Mouse (Mus musculus) 3T3-L1 (cell line): ENCODE measurements at regions not wholly inside any gene's neighbourhood (a gene's known extent, or its start where the extent isn't known, plus 50 kb on each side); places are given as distances from the start of the nearest gene placed in this dataset.

Experiments used
- DNase-seq: peaks from one replicate; pipeline ENCODE4 v3.0.0-alpha.2; 2015; ENCODE audit warnings: low read depth, low spot score

DNA sequence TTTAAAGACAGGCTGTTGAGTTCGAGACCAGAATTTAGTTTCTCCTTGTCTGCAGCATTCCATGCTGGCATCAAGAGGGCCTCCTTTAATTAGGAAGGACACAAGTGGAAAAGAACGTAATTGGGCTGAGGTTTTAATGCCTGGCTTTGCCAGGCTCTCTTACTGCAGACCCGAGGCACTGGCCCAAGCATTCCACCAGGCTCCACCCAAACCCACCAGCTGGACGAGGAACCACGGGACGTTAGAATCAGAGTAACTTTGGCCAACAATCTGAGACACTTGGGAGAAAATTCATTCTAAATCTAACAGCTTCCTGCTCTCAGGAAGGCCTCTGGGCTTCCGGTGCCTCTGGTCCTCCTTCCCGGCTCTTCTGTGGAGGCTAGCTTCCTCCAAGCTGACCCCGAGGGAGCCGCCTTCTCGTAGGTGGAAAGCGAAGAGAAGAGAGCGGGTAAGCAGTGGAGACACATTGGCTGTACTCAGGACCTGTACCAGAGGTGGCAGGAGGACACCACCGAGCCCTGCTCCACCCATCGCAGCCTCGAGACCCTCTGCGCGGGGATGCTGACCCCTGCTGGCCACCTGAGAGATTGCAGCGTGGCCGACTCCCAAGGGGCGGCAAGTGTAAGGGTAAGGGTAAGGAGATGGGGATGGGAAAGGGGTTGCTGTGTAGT, 105.5 kb downstream of the Tmem17 start:
- peak; percentile 79 for DNase-seq

DNA sequence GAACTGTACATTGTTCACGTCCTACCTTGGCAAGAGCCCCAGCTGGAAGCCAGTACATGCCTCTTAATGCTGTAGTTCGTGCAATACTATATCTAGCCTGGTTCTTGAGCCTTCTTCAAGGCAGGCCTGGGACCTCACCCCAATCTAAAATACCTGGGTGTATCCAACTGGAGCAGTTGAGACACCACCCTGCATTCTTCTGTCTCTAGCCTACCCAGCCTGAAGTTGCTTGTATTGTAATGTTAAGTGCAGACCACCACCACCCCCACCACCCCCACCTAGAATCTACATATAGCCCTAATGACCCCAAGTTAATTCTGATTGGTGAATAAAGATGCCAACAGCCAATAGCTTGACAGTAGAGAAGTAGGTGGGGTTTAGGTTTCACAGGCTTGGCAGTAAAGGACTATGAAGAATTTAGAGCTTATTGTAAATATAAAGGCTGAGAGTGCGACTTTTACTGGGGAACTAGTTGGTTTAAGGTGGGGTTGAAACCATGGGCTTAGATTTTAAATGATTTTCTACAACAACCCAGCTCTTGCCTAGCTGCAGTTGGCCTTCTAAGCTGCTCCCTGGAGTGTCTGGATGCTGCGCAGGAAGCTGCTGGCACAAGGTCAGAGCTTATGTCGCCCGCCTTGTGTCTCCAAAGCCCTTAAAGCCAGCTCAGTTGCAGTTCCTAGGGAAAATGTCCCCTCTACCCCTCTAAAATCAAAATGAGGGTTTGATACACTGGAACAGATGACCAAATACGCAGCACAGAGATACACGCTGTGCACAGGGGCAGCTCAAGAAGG, 109.2 kb downstream of the Tmem17 start:
- DNase-seq = no peak

DNA sequence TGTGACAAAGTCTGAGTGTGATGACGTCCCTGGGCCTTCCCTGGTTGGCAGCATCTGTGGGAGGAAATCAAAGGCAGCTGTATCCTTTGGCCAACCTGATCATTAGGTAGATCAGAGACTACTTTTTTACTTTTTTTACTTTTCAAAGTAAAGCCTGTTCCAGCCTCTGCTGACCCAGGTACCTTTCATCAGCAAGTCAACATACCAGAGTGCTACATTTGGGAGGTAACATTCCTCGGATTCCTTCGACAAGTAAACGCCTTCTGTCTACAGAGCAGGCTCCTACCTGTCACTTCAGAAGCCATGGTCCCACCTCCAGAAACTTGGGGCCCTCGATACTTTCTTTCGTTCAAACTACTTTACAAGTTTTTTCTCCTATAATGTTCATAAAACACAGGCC, 110.0 kb downstream of the Tmem17 start:
- DNase-seq = no peak

DNA sequence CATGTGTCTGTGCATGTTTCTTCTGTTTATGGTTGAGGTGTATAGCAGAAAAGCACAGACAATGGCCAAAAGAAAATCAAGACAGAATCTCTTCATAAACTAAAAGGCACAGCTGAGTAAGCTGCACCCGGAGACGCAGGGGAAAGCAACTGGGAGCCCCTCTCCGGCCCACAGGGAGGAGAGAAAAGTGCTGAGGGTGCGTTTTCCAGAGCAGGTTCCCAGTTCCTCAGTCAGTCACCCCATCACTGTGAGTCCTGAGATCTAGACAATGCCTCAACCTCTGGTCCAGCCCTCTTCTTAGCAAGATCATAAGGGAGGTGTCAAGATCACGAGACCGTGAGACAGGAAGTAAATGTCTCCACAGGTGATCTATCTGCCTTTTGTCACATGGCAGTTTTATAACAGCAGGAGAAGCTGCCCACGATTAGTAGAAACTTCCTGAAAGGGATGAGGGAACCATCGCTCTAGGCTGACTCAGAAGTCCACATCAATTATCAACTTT, 110.7 kb downstream of the Tmem17 start:
- no peak for DNase-seq

DNA sequence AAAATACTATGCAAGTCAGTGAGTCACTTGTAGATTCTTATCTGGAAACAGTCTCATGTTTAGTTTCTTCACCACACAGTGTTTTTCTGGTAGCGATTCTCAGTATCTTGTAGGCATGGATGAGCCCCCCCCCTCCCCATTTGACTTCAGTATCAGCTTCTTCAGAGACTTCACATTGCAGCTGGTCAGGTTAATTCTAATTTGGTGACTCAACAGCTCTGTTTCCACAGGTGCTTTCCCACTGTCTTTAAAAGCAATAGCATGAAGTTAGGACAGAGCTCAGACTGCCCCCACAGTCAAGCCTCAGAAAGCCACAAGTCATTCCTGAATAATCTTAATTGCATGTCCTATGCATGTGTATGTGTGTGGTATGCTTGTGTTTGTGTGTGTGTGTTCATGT, 114.5 kb downstream of the Tmem17 start:
- DNase-seq = no peak

DNA sequence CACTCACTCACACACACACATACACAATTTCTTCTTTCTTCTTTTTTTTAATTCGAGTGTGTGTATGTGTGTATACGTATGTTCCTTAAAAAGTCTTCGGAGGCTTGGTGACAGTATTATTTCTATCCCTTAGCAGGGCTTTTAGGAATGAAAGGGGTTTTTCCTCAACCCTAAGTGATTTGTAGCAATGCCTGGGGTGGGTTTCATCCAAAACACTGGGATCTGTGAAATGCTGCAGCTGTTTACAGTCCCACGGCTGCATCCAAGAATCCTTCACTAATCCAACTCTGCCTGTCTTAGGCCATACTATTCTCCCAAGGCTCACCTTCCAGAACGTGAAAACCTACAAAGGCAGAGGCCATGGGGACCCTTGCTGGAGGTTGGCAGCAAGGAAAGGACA, 116.6 kb downstream of the Tmem17 start:
- DNase-seq = no peak

DNA sequence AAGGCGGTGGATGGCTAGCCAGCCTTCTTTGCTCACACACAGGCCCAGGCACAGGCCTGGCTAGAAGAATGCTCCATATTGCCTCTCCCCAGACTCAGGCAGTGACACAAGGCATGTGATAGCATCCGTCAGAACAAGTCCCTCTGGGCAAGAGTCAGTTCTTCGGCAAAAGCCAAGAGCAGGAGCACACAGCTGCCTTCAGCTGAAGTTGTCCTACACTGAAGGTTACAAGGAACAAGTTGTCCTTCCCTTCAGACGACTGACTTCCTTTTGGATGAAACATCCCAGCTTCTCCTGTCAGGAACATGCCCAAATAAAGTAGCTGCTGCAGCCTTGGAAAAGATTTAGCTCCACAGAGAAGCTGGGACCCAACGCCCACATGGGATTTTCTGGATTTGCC, 117.1 kb downstream of the Tmem17 start:
- DNase-seq = peak; percentile 17

DNA sequence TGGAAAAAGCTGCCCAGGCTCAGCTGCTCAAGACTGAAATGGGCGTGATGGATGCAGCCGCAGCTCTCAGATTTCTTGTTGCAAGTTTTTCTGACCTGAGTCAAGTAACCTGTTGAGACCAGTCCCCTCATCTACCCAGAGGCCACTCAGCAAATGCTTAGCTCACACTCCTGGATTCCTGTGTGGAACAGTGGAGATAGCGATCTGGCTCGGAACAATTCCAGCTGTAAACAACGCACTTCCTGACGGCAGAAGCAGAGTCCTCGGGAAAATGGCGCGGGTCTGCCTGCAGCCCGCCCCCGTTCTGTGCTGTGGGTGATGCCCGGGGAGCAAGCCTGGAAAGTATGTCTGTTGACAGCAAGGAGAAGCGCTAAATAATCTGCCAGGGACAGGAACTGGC, 117.7 kb downstream of the Tmem17 start:
- peak; percentile 59 for DNase-seq

DNA sequence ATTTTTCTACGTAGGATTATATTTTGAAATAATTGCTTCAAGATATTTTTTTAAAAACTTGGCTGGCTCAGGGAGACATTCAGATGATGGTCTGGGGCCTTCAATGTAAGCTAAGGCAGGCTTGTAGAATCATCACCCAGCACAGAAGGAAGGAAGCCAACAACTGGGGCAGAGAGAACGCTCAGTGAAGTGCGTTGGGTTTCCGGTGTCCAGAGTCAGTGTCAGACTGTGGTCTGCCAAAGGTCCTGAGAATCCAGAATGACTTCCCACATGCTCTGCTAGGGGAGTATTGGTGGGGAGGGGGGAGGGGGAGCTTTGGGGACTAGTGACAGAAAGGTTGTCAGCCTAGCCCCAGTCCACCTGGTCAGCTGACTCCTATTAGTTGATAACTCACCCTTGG, 118.1 kb downstream of the Tmem17 start:
- DNase-seq = no peak

DNA sequence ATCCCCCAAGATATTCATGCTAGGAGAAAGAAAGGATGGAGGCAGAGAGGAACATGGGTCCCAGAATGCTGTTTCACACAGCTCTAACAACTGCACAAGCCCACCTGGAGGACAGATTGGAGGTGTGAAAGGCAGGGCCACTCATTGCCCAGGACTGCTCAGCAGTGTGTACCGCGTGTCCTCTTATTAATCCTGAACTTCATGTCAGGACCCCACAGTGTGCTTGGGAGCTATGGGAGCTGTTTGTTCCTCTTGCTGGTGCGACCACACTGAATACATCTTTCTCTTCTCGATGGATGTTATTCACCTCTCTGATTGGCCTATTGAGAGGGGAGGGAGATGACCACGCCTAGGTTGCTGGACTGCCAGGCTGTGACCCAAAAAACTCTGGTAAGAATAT, 119.1 kb downstream of the Tmem17 start:
- no peak for DNase-seq

DNA sequence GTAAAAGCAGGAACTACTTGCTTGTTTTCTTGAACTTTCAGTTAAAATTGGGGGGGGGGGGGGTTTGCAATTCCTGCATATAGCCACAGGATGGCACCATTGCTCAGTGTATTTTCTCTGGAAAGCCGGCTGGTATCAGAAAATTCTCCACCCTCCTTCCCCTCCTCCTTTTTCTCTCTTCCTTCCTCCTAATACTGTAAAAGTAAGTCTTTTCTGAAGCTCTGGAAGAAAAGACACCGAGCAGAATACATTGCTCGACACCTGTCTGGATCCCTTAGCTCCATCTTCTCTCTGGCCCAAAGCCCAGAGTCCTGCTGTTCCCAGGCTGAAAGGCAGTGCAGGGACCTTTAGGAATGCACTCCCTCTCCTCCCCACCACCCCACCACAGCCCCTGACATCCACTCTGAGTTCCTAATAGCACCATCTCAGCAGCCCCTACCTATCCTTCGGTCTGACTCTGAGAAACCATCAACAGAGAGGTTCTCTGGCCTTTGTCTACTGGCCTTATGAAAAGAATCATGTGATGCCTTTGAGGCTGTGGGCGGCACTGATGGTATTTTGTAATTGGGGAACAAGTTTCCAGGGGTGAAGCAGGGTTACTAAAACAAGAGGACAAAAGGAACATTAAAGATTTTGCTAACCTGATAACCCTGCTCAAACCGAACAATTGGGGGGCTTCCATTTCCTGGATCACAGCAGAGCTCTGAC, 119.9 kb downstream of the Tmem17 start:
- DNase-seq = peak; percentile 74

DNA sequence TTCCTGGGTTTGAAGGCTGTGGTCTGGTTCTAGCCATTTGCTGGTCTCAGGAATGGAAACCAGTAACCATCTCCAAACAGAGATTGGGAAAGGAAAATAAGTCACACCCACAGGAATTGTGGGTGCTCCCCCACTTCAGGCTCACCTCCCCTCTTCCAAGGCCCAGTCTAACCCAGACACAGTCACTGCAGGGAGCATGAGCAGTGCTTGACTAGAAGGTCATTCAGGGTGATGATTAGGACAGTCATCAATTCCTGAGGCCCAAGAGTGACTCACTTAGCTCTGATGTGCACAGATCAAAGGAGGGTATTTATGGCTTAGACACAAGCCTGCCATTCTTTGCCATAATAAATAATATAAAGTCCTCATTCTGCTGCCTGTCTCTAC, 120.4 kb downstream of the Tmem17 start:
- peak; percentile 61 for DNase-seq

DNA sequence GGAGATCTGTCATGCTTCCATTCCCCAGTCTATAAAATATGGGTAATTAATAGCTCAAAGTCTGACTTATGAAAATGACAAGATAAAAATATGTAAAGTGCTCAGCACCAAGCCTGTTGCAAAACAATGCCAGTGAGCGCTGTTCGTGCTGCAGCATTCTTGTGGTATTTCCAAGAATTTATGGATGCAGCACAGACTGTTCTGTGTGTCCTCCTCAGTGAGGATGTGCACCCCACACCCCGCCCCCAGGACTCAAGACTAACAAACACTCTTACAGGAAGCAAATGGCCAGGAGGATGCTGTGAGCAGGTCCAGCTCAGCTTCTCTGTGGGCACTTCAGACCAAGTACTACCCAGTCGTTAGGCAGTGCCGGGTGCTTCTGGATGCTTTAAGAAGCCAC, 121.1 kb downstream of the Tmem17 start:
- peak; percentile 77 for DNase-seq

DNA sequence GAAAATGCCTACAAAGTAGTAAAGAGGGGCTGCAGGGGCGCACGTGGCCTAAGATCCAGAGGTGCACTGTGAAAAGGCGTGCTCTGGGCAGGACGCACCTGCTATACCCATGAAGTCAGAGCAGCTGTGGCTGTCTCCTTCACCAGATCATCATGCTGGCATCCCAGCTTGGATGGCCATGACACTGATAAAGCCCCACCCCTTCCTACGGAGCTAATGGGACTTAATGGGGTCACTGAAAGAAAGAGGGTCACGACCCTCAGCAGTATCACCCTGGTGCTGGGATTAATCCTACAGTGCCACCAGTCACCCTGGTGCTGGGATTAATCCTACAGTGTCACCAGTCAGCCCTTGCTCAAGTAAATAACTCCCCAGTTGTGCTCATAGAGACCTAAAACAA, 122.1 kb downstream of the Tmem17 start:
- no peak for DNase-seq

DNA sequence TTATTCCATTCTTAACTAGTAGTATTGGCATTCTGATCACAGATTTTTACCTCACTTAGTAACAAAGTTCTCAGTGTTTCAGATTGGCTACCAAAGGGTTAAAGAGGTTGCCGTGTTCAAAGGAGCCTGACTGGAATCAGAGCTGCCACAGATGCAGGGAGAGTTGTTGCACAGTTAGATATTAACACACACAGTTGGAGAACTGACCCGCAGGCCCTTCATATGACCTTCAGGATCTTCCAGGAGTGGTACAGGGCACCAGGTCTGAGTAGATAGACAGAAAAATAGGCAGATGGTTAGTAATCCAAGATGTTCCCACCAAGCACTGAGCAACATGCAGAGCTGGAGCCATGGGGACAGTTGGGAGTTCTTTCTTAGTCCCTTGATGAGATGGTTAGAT, 123.1 kb downstream of the Tmem17 start:
- no peak for DNase-seq

DNA sequence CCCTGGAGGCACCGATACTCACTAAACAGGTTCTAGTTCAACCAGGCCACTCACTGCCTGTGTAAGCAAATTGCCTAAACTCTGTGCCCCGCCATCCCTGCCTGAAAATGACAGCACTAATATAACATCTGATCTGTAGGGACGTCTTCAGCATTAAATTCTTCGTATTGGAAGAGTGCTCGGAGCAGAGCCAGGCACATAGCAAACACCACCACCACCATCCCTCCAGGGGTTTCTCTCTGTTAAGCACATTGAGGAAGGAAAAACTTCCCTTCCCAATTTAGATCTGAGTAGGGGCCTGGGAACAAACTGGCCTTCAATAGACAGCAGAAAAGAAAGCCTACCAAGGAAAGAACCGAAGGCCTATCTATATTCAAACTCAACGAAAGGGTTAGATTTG, 124.4 kb downstream of the Tmem17 start:
- no peak for DNase-seq

DNA sequence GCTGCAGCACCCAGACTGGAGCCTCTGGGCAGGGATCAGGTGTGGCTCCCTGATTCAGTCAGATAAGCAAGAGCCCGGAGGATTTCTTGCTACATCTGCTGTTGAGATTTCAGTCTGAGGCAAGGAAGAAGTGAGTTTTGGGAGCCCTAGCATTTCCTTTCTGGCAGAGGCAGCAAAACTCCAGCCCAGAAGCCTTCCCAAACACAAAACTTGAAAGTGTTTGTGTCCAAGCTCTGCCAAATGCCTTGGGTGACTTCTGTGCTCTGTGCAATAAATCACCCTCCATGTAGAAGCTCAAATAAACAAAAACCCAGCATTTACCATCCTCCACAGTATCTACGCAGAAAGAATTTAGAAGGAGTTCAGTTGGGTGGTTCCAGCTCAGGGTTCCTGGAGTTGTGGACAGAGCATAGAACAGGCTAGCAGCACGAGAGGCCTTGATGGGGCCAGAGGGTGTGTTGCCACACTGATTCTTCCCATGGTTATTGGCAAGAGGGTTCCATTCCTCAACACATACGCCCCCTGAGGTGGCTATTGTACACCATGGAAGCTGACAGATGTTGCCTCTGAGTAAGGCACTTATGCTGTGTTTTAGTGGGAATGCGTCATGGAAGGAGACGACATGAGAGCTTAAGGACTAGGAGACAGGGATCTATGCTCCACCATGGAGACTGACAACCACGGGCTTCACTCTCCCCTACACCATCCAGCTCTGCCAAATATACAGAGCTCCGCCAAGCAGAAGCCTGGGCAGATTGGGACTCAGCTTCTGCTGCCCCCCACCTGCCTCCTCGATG, 125.1 kb downstream of the Tmem17 start:
- DNase-seq = peak; percentile 62

DNA sequence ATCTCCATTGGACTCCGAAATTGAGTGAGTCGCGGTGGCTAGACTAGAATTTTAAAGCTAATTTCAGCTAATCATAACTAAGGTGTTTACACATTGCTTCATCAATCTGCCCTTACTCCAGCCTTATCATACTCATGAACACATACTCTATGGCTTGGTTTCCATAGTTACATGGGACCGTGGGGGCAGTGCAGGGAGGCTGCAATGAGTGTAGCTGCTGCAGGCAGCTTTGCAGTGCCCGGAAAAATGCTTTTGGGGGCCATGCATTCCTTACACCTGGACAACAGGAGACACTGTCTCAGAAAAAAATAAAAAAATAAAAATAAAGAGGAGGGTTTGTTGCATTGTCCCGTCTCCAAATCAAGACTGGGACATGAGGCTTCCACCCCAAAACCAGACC, 126.3 kb downstream of the Tmem17 start:
- no peak for DNase-seq

DNA sequence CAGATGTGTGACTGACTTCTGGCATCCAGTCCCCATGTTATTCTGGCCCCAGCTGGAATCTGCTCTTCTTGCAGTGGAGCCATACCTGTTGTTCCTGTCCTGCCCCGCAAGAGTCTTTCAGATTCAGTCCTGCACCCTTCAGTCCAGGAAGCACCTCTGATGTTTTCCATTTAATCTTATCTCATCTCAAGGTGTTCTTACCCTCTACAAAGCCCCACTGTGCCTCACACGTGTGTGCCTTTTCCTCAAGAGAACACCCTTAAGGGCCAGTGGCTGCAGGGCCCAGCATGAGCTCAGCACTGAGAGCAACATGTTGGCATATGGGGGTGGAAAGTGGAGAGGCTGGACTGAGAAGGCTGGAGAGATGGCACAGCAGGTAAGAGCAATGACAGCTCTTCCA, 126.8 kb downstream of the Tmem17 start:
- no peak for DNase-seq

DNA sequence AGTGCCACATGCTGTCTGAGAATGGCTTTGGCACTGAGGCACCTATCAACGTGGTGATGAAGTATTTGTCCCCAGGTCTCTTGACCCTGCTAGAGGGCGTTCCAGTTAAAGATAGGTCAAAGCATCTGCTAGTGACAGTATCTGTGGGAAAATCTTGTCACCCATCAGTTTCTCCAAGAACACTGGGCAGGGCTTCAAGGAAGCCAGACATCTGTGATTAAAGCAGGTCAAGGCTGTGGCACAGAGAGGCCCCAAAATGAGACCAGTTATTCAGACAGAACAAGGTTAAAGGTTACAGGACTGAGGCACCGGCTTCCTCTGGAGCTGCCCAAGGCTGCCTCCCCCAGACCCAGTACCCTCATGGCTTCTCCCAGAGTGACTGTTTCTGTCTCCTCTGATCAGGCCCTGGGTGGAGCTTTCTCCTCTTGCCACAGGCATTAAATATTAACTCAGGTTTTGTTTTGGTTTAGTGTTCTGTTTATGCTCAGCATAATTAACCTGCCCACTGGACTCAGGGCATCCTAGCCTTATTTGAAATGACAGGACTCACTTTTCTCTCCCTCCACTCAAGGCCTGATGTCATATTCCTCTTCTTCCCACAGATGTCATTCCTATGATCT, 128.6 kb downstream of the Tmem17 start:
- no peak for DNase-seq

DNA sequence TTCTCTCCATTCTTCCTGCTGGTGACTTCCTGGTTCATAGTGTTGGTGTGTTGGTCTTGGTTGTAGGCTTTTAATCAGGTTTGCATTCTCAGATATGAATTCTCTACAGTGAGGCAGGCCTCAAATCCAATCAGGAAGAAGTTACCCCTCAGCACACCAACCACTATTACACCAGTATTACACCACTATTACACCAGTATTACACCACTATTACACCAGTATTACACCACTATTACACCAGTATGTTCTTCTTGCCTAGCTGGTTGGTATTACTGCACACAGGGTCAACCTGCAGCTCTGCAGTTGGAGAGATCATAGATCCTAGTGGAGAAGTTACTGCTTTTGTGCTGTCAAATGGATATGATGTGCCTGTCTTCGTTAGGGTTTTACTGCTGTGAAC, 129.6 kb downstream of the Tmem17 start:
- no peak for DNase-seq
